Mouse (Mus musculus) urinary bladder, postnatal 4 days (tissue): ENCODE data around the gene Spindoc.
"Not testable (repeated sequence)": the region's sequence is repeated elsewhere in the genome, so short reads cannot be mapped to it uniquely, and the experiment has no call there.

Experiments
- DNase-seq, 2 experiments: peaks; one replicate each; pipeline ENCODE4 v3.0.0; 2021 to 2022; ENCODE audit warnings: low spot score in 2 of 2

Spindoc gene

GRCm38 (mm10) chr19:7400635-7401034 is 17.8 kb upstream of the Spindoc start:
- DNase-seq = no peak

- DNase-seq = not testable (repeated sequence)
Observed at GRCm38 (mm10) chr19:7398898-7399297, 16.1 kb upstream of the Spindoc start.

- not testable (repeated sequence) for DNase-seq
Observed at GRCm38 (mm10) chr19:7396867-7397826, 14.4 kb upstream of the Spindoc start.

- DNase-seq = no peak
Observed at GRCm38 (mm10) chr19:7388488-7388887, 5.7 kb upstream of the Spindoc start.

GRCm38 (mm10) chr19:7386042-7386441 is 3.2 kb upstream of the Spindoc start:
- no peak for DNase-seq

- DNase-seq = peak; percentile 63 to 78
Observed at GRCm38 (mm10) chr19:7382248-7382902, 419 bp downstream of the Spindoc start.

- DNase-seq = no peak
Observed at GRCm38 (mm10) chr19:7381906-7382247, 917 bp downstream of the Spindoc start.

- no peak for DNase-seq
Observed at GRCm38 (mm10) chr19:7377639-7378038, 5.2 kb downstream of the Spindoc start.

GRCm38 (mm10) chr19:7374491-7374890 is 8.3 kb downstream of the Spindoc start:
- DNase-seq = no peak

GRCm38 (mm10) chr19:7369469-7369868 is 13.3 kb downstream of the Spindoc start:
- not testable (repeated sequence) for DNase-seq

GRCm38 (mm10) chr19:7353636-7354035 is 29.2 kb downstream of the Spindoc start:
- no peak for DNase-seq

- no peak for DNase-seq
Observed at GRCm38 (mm10) chr19:7352809-7353495, 29.8 kb downstream of the Spindoc start.

- no peak for DNase-seq
Observed at GRCm38 (mm10) chr19:7349993-7350392, 32.8 kb downstream of the Spindoc start.

- DNase-seq = no peak
Observed at GRCm38 (mm10) chr19:7345235-7345755, 37.5 kb downstream of the Spindoc start.

- DNase-seq = no peak
Observed at GRCm38 (mm10) chr19:7342646-7343045, 40.1 kb downstream of the Spindoc start.

- DNase-seq = peak; percentile 98 to 99
Observed at GRCm38 (mm10) chr19:7341512-7342397, 41.0 kb downstream of the Spindoc start, which contains the start of gene Mark2. Mark2 (minus strand) TSS chr19:7341860.

GRCm38 (mm10) chr19:7340780-7341475 is 41.9 kb downstream of the Spindoc start:
- DNase-seq = no peak

GRCm38 (mm10) chr19:7340371-7340779 is 42.4 kb downstream of the Spindoc start:
- no peak for DNase-seq

- no peak for DNase-seq
Observed at GRCm38 (mm10) chr19:7339867-7340266, 42.9 kb downstream of the Spindoc start.

- no peak for DNase-seq
Observed at GRCm38 (mm10) chr19:7339026-7339425, 43.8 kb downstream of the Spindoc start.
